8 mouse cellular contexts compared by ENCODE assay signal in the genomic region with DNA sequence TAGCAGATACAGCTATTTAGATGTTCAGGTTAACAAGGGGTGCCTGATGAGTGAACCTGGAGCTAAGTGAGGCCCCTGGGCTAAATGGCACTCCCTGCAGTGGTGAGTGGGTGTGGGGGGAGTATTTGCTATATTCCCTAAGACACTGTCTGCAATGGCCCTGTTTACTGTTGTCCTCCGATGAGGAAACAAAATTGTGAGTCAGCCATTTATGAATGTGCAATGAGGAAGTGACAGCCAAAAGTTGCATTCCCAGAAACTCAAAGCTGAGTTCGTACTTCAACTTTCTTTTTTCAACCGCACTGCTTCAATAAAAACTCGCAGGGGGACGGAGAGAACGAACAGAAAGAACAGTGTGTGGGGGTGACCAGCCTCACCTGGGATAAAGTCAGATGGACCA. TPM values are rescaled to one million over a fixed set of nuclear protein-coding genes. Genes with fewer than 3 reads are reported as not detected.
DNase-seq lines count a peak whose midpoint lies in the region; ATAC-seq and TF ChIP-seq lines count a peak whose summit lies in the region.

No protein-coding gene starts in this region.

- WGBS in kidney, embryonic 15.5 days, result 81% methylated on average over 6 of the region's 6 CpGs

- no peak for TF ChIP-seq POLR2A in bone marrow macrophage, adult 2 months (IDR thresholded peaks at IDR 0.05; ENCODE audit: borderline replicate concordance, low read depth, low read length)

- no peak for DNase-seq in kidney, postnatal 14 days
- peak; percentile 53 for DNase-seq in induced T-regulatory cell, adult 2 months (ENCODE audit: low read depth)
- peak; percentile 13 to 32 for DNase-seq in monocyte, adult 2 months (ENCODE audit: low read depth in 1 of 2, low spot score in 2 of 2)
- DNase-seq in ovary, postnatal 14 days (ENCODE audit: low spot score), result no peak
- no peak for DNase-seq in spleen, adult 12 weeks (ENCODE audit: low spot score)
- DNase-seq in testis, postnatal 14 days (ENCODE audit: low spot score), result no peak

- no peaks in the 10 kb centered on the region for H3K36me3 ChIP-seq in kidney, embryonic 15.5 days

- no peaks in the 10 kb centered on the region for H3K9me3 ChIP-seq in kidney, embryonic 15.5 days (replicated peaks)

- H3K4me3 ChIP-seq in kidney, embryonic 15.5 days (replicated peaks), result peak overlapping the region; percentile 39
- peak overlapping the region; percentile 85 for H3K4me3 ChIP-seq in bone marrow macrophage, adult 2 months (ENCODE audit: insufficient read depth, low read length)

- 0 out of 2 replicates have a peak overlapping the region, but pooled peaks have one; percentile 41 for H3K9ac ChIP-seq in kidney, embryonic 15.5 days

- H3K4me2 ChIP-seq in kidney, embryonic 15.5 days, result peak overlapping the region; percentile 59

- no peak for ATAC-seq in kidney, embryonic 15.5 days (replicated peaks; ENCODE audit: low FRiP score)

- H3K4me1 ChIP-seq in kidney, embryonic 15.5 days, result peaks cover 27% of the 10 kb centered on the region
- H3K4me1 ChIP-seq in bone marrow macrophage, adult 2 months (ENCODE audit: control insufficient read depth, insufficient read depth, low read length), result peaks cover 41% of the 10 kb centered on the region

- peak overlapping the region; percentile 78 for H3K27ac ChIP-seq in kidney, embryonic 15.5 days
- H3K27ac ChIP-seq in bone marrow macrophage, adult 2 months (ENCODE audit: insufficient read depth, low read depth, low read length), result peak overlapping the region; percentile 93

- no peaks in the 10 kb centered on the region for H3K27me3 ChIP-seq in kidney, embryonic 15.5 days

- TF ChIP-seq CTCF in bone marrow macrophage, adult 2 months (IDR thresholded peaks at IDR 0.05; ENCODE audit: low read depth, low read length), result no peak

RNA-seq across cellular contexts. Expression of a gene that starts 3.3 kb away (rescaled TPM):
- 10.4 and 11.6 TPM in 2 replicates for polyA plus RNA-seq in kidney, embryonic 15.5 days (2015; fragmentation: Nextera tagmentation; extraction: Ambion mirVana)
- polyA plus RNA-seq in bone marrow macrophage, adult 2 months (2012; ENCODE audit: insufficient read depth, insufficient read length, missing spikeins), result 103 and 119 TPM in 2 replicates

RNA-seq across cellular contexts. Expression of a gene that starts 12.4 kb away (rescaled TPM):
- polyA plus RNA-seq in kidney, embryonic 15.5 days (2015; fragmentation: Nextera tagmentation; extraction: Ambion mirVana), result 4.7 and 4.9 TPM in 2 replicates
- 0.23 and 0.35 TPM in 2 replicates for polyA plus RNA-seq in bone marrow macrophage, adult 2 months (2012; ENCODE audit: insufficient read depth, insufficient read length, missing spikeins)

Comparison
In these comparisons a context has a peak if more than half of its experiments do, and no peak if none do; other contexts are left out.
1. DNase-seq: peak in induced T-regulatory cell, adult 2 months (single experiment) and monocyte, adult 2 months (2 of 2); none in kidney, postnatal 14 days (single experiment), ovary, postnatal 14 days (single experiment), spleen, adult 12 weeks (single experiment) and testis, postnatal 14 days (single experiment).